Mouse (Mus musculus) right cerebral cortex, postnatal 25 days (tissue): ENCODE measurements around the gene Rfx8.

Source experiments
- DNase-seq: peaks from one replicate; pipeline ENCODE4 v3.0.0; 2022

Gene Rfx8

GRCm38 (mm10) chr1:39641667-39642066 is 79.1 kb downstream of the Rfx8 start:
- no peak for DNase-seq

GRCm38 (mm10) chr1:39637139-39637538 is 83.7 kb downstream of the Rfx8 start:
- peak; percentile 34 for DNase-seq

GRCm38 (mm10) chr1:39636660-39637059 is 84.1 kb downstream of the Rfx8 start:
- DNase-seq = no peak

GRCm38 (mm10) chr1:39636196-39636595 is 84.6 kb downstream of the Rfx8 start:
- DNase-seq = no peak

DNA sequence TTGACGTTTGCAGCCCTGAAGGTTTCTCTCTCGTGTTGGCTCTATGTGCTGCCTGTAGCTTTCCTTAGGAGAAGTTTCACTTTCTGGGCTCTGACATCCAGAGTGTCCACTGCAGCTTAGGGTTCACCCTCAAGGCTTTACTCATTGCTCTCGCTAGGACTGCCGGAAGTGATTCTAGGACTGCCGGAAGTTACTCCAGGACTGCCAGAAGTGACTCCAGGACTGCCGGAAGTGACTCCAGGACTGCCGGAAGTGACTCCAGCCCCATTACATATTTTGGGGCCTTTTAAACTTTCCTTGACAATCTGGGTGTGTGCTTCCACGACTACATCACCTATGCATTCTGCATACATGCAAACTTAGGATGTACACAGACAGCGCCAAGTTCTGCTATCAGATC is 92.2 kb downstream of the Rfx8 start:
- no peak for DNase-seq

GRCm38 (mm10) chr1:39625491-39625890 is 95.3 kb downstream of the Rfx8 start:
- no peak for DNase-seq

GRCm38 (mm10) chr1:39623729-39624128 is 97.1 kb downstream of the Rfx8 start:
- no peak for DNase-seq

DNA sequence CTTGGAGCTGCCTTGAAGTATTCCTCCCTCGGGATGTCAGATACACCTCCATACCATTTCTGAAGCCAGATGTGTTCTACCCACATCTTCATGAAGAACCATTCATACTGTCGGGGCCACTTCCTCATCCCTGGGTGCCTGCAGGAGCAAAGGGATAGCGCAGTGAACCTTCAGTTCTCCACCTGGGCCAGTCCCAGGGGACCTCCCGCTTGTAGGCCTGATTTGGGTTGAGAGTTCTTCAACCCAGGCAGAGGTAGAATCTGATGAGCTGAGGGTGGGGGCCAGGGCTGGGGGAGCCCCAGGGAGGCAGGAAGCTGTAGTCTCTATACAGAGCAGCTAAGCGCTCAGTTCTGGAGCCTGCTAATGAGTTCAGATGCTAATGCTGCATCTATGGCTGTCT is 97.7 kb downstream of the Rfx8 start:
- DNase-seq = no peak

DNA sequence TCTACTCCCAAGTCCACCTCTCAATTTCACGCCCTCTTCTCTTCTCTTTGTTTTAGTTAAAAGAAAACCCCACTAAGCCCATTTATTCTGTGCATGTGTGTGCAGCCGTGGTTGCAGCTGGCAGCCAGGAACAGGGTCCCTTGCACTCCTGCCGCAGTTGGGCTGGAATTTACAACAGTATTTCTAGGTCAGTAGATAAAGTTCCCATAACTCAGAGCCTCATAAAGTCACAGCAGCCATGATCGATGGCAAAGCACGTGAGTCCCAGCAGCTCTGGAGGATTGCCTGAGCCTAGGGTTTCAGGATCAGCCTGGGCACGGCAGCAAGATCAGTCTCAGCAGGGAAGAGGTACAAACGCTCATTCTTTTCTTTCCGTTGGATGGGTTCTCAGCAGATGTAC is 102.3 kb downstream of the Rfx8 start:
- no peak for DNase-seq

DNA sequence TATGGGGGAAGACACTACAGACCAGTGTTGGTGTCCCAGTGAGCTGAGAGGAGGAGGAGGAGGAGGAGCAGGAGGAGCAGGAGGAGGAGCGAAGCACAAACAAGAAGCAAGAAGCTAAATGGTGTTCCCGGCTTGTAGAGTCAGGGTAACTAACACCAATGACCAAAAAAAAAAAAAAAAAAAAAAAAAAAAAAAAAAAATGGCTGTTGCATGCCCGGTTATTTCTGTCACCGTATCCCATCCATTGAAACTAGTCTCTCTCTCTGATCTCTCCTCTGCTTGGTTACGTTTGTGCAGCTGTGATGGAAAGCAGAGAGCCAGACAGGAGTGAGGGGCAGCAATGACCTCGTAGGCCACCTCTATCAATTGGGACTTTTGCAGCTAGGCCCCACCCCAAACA is 105.3 kb downstream of the Rfx8 start:
- DNase-seq = no peak
